44 mouse cellular contexts compared by ENCODE assay signal in genomic region chrX:108668868-108669267, GRCm38 (mm10). TPM values are rescaled to one million over a fixed set of nuclear protein-coding genes. Genes with fewer than 3 reads are reported as not detected.
"Had no signal": no experiment of that assay in that cellular context is flagged by ENCODE, and none has a peak within 500 bp of the region (broad histone marks: within the 10 kb centered on the region; RNA-seq: fewer than 3 reads in every experiment).

No protein-coding gene starts in this region.

- H3K27ac ChIP-seq: limb, embryonic 10.5 days; limb, embryonic 12.5 days; limb, embryonic 13.5 days; limb, embryonic 15.5 days; liver, embryonic 12.5 days; liver, embryonic 13.5 days; liver, embryonic 14.5 days; liver, embryonic 15.5 days; lung, embryonic 15.5 days; macrophage; midbrain, embryonic 10.5 days; midbrain, embryonic 12.5 days; midbrain, embryonic 13.5 days; midbrain, embryonic 15.5 days; neural tube, embryonic 12.5 days had no signal

- H3K27me3 ChIP-seq: limb, embryonic 12.5 days; limb, embryonic 13.5 days; limb, embryonic 15.5 days; liver, embryonic 12.5 days; liver, embryonic 13.5 days; liver, embryonic 15.5 days; lung, embryonic 15.5 days; midbrain, embryonic 12.5 days; midbrain, embryonic 13.5 days; midbrain, embryonic 15.5 days; neural tube, embryonic 12.5 days had no signal

- DNase-seq: left cerebral cortex, postnatal 4 days; liver; liver, embryonic 13.5 days; liver, postnatal 0 days; lung, adult 18-20 months; lung, adult 2 months; lung, embryonic 14.5 days; lung, postnatal 10 days; lung, postnatal 14 days; lung, postnatal 36 days; lung, postnatal 4 days; midbrain, embryonic 14.5 days had no signal

- H3K36me3 ChIP-seq: limb, embryonic 10.5 days; limb, embryonic 12.5 days; limb, embryonic 13.5 days; limb, embryonic 15.5 days; liver, embryonic 12.5 days; liver, embryonic 13.5 days; liver, embryonic 15.5 days; lung, embryonic 15.5 days; midbrain, embryonic 10.5 days; midbrain, embryonic 12.5 days; midbrain, embryonic 13.5 days; midbrain, embryonic 15.5 days; neural tube, embryonic 12.5 days had no signal

- H3K4me1 ChIP-seq: limb, embryonic 10.5 days; limb, embryonic 12.5 days; limb, embryonic 13.5 days; limb, embryonic 15.5 days; liver, embryonic 12.5 days; liver, embryonic 13.5 days; liver, embryonic 15.5 days; lung, embryonic 15.5 days; megakaryocyte, embryonic 14.5 days; midbrain, embryonic 10.5 days; midbrain, embryonic 12.5 days; midbrain, embryonic 13.5 days; midbrain, embryonic 15.5 days; neural tube, embryonic 12.5 days had no signal

- H3K4me3 ChIP-seq: limb, embryonic 10.5 days; limb, embryonic 12.5 days; limb, embryonic 13.5 days; limb, embryonic 15.5 days; liver, embryonic 12.5 days; liver, embryonic 13.5 days; liver, embryonic 15.5 days; lung, embryonic 15.5 days; megakaryocyte, embryonic 14.5 days; midbrain, embryonic 10.5 days; midbrain, embryonic 12.5 days; midbrain, embryonic 13.5 days; midbrain, embryonic 15.5 days; myocyte; neural tube, embryonic 12.5 days had no signal

- H3K9ac ChIP-seq: limb, embryonic 12.5 days; limb, embryonic 13.5 days; limb, embryonic 15.5 days; liver, embryonic 12.5 days; liver, embryonic 13.5 days; liver, embryonic 14.5 days; liver, embryonic 15.5 days; liver, postnatal 0 days; lung, embryonic 14.5 days; lung, embryonic 15.5 days; midbrain, embryonic 12.5 days; midbrain, embryonic 13.5 days; midbrain, embryonic 15.5 days; neural tube, embryonic 12.5 days had no signal

- H3K9me3 ChIP-seq: limb, embryonic 10.5 days; limb, embryonic 12.5 days; limb, embryonic 13.5 days; limb, embryonic 15.5 days; liver, embryonic 12.5 days; liver, embryonic 13.5 days; liver, embryonic 15.5 days; lung, embryonic 15.5 days; megakaryocyte, embryonic 14.5 days; midbrain, embryonic 10.5 days; midbrain, embryonic 12.5 days; midbrain, embryonic 13.5 days; midbrain, embryonic 15.5 days; neural tube, embryonic 12.5 days had no signal

RNA-seq across cellular contexts. Expression of gene Gm379, which starts 4.2 kb away (rescaled TPM):
- total RNA-seq: left cerebral cortex, postnatal 10 days; left cerebral cortex, postnatal 14 days; left cerebral cortex, postnatal 25 days; left cerebral cortex, postnatal 36 days; left cerebral cortex, postnatal 4 days; megakaryocyte progenitor cell, adult 5-6 weeks; megakaryocyte, adult 5-6 weeks; megakaryocyte-erythroid progenitor cell, adult 5-6 weeks; midbrain, postnatal 0 days; monocyte, adult 5-6 weeks had no signal
- polyA plus RNA-seq: limb, embryonic 10.5 days; limb, embryonic 11.5 days; limb, embryonic 12.5 days; limb, embryonic 13.5 days; limb, embryonic 14.5 days; liver, embryonic 11.5 days; liver, embryonic 12.5 days; liver, embryonic 13.5 days; lung, adult 2 months; lung, embryonic 15.5 days; lung, embryonic 16.5 days; macrophage; midbrain, embryonic 10.5 days; midbrain, embryonic 11.5 days; midbrain, embryonic 12.5 days; midbrain, embryonic 14.5 days; midbrain, embryonic 15.5 days; midbrain, embryonic 16.5 days; midbrain, postnatal 0 days; neural tube, embryonic 11.5 days; neural tube, embryonic 12.5 days had no signal
